Mouse (Mus musculus) brain, embryonic 14.5 days (tissue): ENCODE data around the gene Tprg.

Experiments used
- CTCF ChIP-seq: fragments of 200-500 bp; IDR thresholded peaks from 2 replicates; pipeline ENCODE4 v1.5.1; 2012; ENCODE audit warnings: inconsistent platforms, mild to moderate bottlenecking, moderate library complexity, borderline replicate concordance; ENCODE audit not compliant: insufficient read depth, insufficient read length; ENCODE audit errors: extremely low read depth
- POLR2A ChIP-seq: fragments of 200-500 bp; IDR thresholded peaks from 2 replicates; pipeline ENCODE4 v1.6.1; 2012; ENCODE audit warnings: mild to moderate bottlenecking, inconsistent platforms, borderline replicate concordance; ENCODE audit not compliant: poor library complexity, insufficient read depth, insufficient read length, severe bottlenecking; ENCODE audit errors: extremely low read depth

GRCm38 (mm10) chr16:25468040-25468439 lies 181.4 kb downstream of the Tprg start:
- TF ChIP-seq CTCF (no peak), POLR2A (no peak)
